Mouse (Mus musculus) embryonic fibroblast, embryonic 13.5 days (primary cell): ENCODE data around the gene Telo2.
"Not testable (repeated sequence)": the region's sequence is repeated elsewhere in the genome, so short reads cannot be mapped to it uniquely, and the experiment has no call there.

Source experiments
- CTCF ChIP-seq: IDR thresholded peaks from 2 replicates; pipeline ENCODE4 v1.5.1; 2011; ENCODE audit warnings: mild to moderate bottlenecking, control low read depth, low read length, moderate library complexity, borderline replicate concordance; ENCODE audit not compliant: insufficient read depth
- POLR2A ChIP-seq: IDR thresholded peaks from 2 replicates; pipeline ENCODE4 v1.6.1; 2011; ENCODE audit warnings: low read depth, mild to moderate bottlenecking, control low read depth, low read length, moderate library complexity

- not testable (repeated sequence) for TF ChIP-seq POLR2A, CTCF
These were observed 9.8 kb upstream of the Telo2 start for GRCm38 (mm10) chr17:25125442-25126060.
